Mouse (Mus musculus): ENCODE results near the gene Hspd1. TPM values are rescaled to one million over a fixed set of nuclear protein-coding genes. Genes with fewer than 3 reads are reported as not detected.
A peak's percentile ranks its signal among the peaks of the same experiment; 100 is the strongest.

The Hspd1 gene
- total and polyA plus RNA-seq, 3 experiments: 306 to 885 (median 775) TPM

GRCm38 (mm10) chr1:55031026-55031779 is 56.8 kb downstream of the Hspd1 start (continued):
- TF ChIP-seq POLR2AphosphoS2 (IDR thresholded peaks at IDR 0.05; ENCODE audit: low read length) (no peak), CHD1 (IDR thresholded peaks at IDR 0.05; ENCODE audit: low read depth, low read length) (no peak), ETS1 (IDR thresholded peaks at IDR 0.05; ENCODE audit: low read depth, low read length) (0 out of 2 replicates have a peak, but pooled peaks have one; percentile 28), RAD21 (IDR thresholded peaks at IDR 0.05; ENCODE audit: low read depth, low read length) (no peak)

GRCm38 (mm10) chr1:55029446-55029845 is 58.6 kb downstream of the Hspd1 start:
- no peak for DNase-seq (ENCODE audit: low read depth, low spot score)
- Histone ChIP-seq H3K79me2 (ENCODE audit: control insufficient read depth, insufficient read depth, low read length, poor library complexity) (peaks cover 26% of the 10 kb centered on the region), H3K4me1 (ENCODE audit: control insufficient read depth in 1 of 2, insufficient read depth in 2 of 2, low read length in 2 of 2) (peaks cover 4 to 15% of the 10 kb centered on the region in 2 experiments; a peak in 2 of 4 replicates), H3K27me3 (ENCODE audit: control insufficient read depth in 1 of 2, insufficient read depth in 2 of 2, low read length in 2 of 2) (no peaks in the 10 kb centered on the region), H3K36me3 (ENCODE audit: control insufficient read depth in 1 of 2, insufficient read depth in 2 of 2, low read length in 2 of 2) (peaks cover 0 to 27% of the 10 kb centered on the region in 2 experiments; a peak in 3 of 4 replicates), H3K9ac (ENCODE audit: control insufficient read depth, low read depth, low read length, poor library complexity, severe bottlenecking) (peak overlapping the region; percentile 80), H3K9me3 (replicated peaks; ENCODE audit: insufficient read depth, low read length) (no peaks in the 10 kb centered on the region), H3K4me3 (ENCODE audit: control insufficient read depth in 1 of 2, insufficient read depth in 1 of 2, low read depth in 2 of 2, low read length in 2 of 2) (peak overlapping the region; percentile 86 to 89), H3K27ac (ENCODE audit: control insufficient read depth, low read depth, low read length) (peak overlapping the region; percentile 93)
- 0 out of 2 replicates have a peak, but pooled peaks have one; percentile 16 for TF ChIP-seq MAX (IDR thresholded peaks at IDR 0.05; ENCODE audit: low read length)
- TF ChIP-seq ETS1 (IDR thresholded peaks at IDR 0.05; ENCODE audit: low read depth, low read length): no peak
- peak; percentile 69 for TF ChIP-seq RCOR1 (IDR thresholded peaks at IDR 0.05; ENCODE audit: low read depth, low read length)
- TF ChIP-seq SIN3A (IDR thresholded peaks at IDR 0.05; ENCODE audit: low read length): peak; percentile 36; the same call in 1 of the 2 replicates

- peak overlapping the region; percentile 86 to 89 for H3K4me3 ChIP-seq (ENCODE audit: control insufficient read depth in 1 of 2, insufficient read depth in 1 of 2, low read depth in 2 of 2, low read length in 2 of 2)
- peak; percentile 93 for DNase-seq (ENCODE audit: low read depth, low spot score)
- H3K79me2 ChIP-seq (ENCODE audit: control insufficient read depth, insufficient read depth, low read length, poor library complexity): peaks cover 34% of the 10 kb centered on the region
- H3K27me3 ChIP-seq (ENCODE audit: control insufficient read depth in 1 of 2, insufficient read depth in 2 of 2, low read length in 2 of 2): no peaks in the 10 kb centered on the region
- H3K36me3 ChIP-seq (ENCODE audit: control insufficient read depth in 1 of 2, insufficient read depth in 2 of 2, low read length in 2 of 2): peaks cover 0 to 34% of the 10 kb centered on the region in 2 experiments; a peak in 3 of 4 replicates
- H3K9ac ChIP-seq (ENCODE audit: control insufficient read depth, low read depth, low read length, poor library complexity, severe bottlenecking): peak overlapping the region; percentile 80
- no peaks in the 10 kb centered on the region for H3K9me3 ChIP-seq (replicated peaks; ENCODE audit: insufficient read depth, low read length)
- H3K4me1 ChIP-seq (ENCODE audit: control insufficient read depth in 1 of 2, insufficient read depth in 2 of 2, low read length in 2 of 2): peaks cover 7 to 18% of the 10 kb centered on the region in 2 experiments; a peak in 3 of 4 replicates
- peak overlapping the region; percentile 93 for H3K27ac ChIP-seq (ENCODE audit: control insufficient read depth, low read depth, low read length)
- TF ChIP-seq ELF1 (IDR thresholded peaks at IDR 0.05; ENCODE audit: low read depth, low read length): no peak
- no peak for TF ChIP-seq MXI1 (IDR thresholded peaks at IDR 0.05; ENCODE audit: low read depth, low read length)
- TF ChIP-seq MAX (IDR thresholded peaks at IDR 0.05; ENCODE audit: low read length): 0 out of 2 replicates have a peak, but pooled peaks have one; percentile 24
- TF ChIP-seq MAZ (IDR thresholded peaks at IDR 0.05; ENCODE audit: low read depth, low read length): 0 out of 2 replicates have a peak, but pooled peaks have one; percentile 42
- no peak for TF ChIP-seq MAFK (IDR thresholded peaks at IDR 0.05; ENCODE audit: borderline replicate concordance, low read depth, low read length)
- TF ChIP-seq USF2 (IDR thresholded peaks at IDR 0.05; ENCODE audit: borderline replicate concordance in 1 of 2, insufficient read depth in 1 of 2, low read depth in 1 of 2, low read length in 2 of 2): no peak
- TF ChIP-seq TAL1 (IDR thresholded peaks at IDR 0.05; ENCODE audit: low read length): no peak
- no peak for TF ChIP-seq NRF1 (IDR thresholded peaks at IDR 0.05; ENCODE audit: insufficient read depth, low read depth, low read length, poor library complexity, severe bottlenecking)
- TF ChIP-seq E2F4 (IDR thresholded peaks at IDR 0.05; ENCODE audit: borderline replicate concordance, low read depth, low read length): no peak
- TF ChIP-seq ETS1 (IDR thresholded peaks at IDR 0.05; ENCODE audit: low read depth, low read length): peak; percentile 80
- TF ChIP-seq POLR2A (IDR thresholded peaks at IDR 0.05; ENCODE audit: control insufficient read depth in 1 of 2, insufficient read depth in 1 of 2, low read depth in 1 of 2, low read length in 2 of 2, poor library complexity in 1 of 2): peak in 1 of 2 experiments; percentile 76; a peak in 2 of 4 replicates
- TF ChIP-seq TBP (IDR thresholded peaks at IDR 0.05; ENCODE audit: low read depth, low read length): peak; percentile 86
- TF ChIP-seq BHLHE40 (IDR thresholded peaks at IDR 0.05; ENCODE audit: borderline replicate concordance, low read depth, low read length): peak; percentile 3; the same call in 1 of the 2 replicates
- TF ChIP-seq CHD1 (IDR thresholded peaks at IDR 0.05; ENCODE audit: low read depth, low read length): no peak
- TF ChIP-seq TCF12 (IDR thresholded peaks at IDR 0.05; ENCODE audit: low read depth, low read length): no peak
- peak; percentile 59 for TF ChIP-seq NELFE (IDR thresholded peaks at IDR 0.05; ENCODE audit: low read depth, low read length)
- no peak for TF ChIP-seq RAD21 (IDR thresholded peaks at IDR 0.05; ENCODE audit: low read depth, low read length)
- 0 out of 2 replicates have a peak, but pooled peaks have one; percentile 6 for TF ChIP-seq SMC3 (IDR thresholded peaks at IDR 0.05; ENCODE audit: low read depth, low read length)
- no peak for TF ChIP-seq UBTF (IDR thresholded peaks at IDR 0.05; ENCODE audit: borderline replicate concordance, insufficient read depth, low read depth, low read length)
- TF ChIP-seq CHD2 (IDR thresholded peaks at IDR 0.05; ENCODE audit: low read length): no peak
- TF ChIP-seq MYB (IDR thresholded peaks at IDR 0.05; ENCODE audit: low read depth, low read length): no peak
- TF ChIP-seq RCOR1 (IDR thresholded peaks at IDR 0.05; ENCODE audit: low read depth, low read length): 0 out of 2 replicates have a peak, but pooled peaks have one; percentile 6
Observed at GRCm38 (mm10) chr1:55028512-55029249, 59.4 kb downstream of the Hspd1 start.

Measured in MEL (cell line).